Mouse (Mus musculus) lung, postnatal 0 days (tissue): ENCODE data around the gene Tomm40l. TPM values are rescaled to one million over a fixed set of nuclear protein-coding genes. Genes with fewer than 3 reads are reported as not detected.

Experiments used
- ATAC-seq: fragments of 200-750 bp; cut with Nextera tagmentation; 2 replicates; pipeline ENCODE4 v1.8.0; 2017; ENCODE audit warnings: moderate library complexity
- DNase-seq: peaks from one replicate; pipeline ENCODE4 v3.0.0-alpha.2; 2016; ENCODE audit warnings: low spot score
- H3K27ac ChIP-seq: fragments of 300-500 bp; sonication (generic); 2 replicates; pipeline ENCODE4 v1.5.1; 2014; ENCODE audit warnings: antibody characterized with exemption, mild to moderate bottlenecking, low read length, mixed read lengths
- H3K27me3 ChIP-seq: fragments of 300-500 bp; sonication (generic); replicated peaks from 2 replicates; pipeline ENCODE4 v1.6.1; 2014; ENCODE audit warnings: low read length, mixed read lengths; ENCODE audit not compliant: insufficient read depth
- H3K36me3 ChIP-seq: fragments of 300-500 bp; sonication (generic); 2 replicates; pipeline ENCODE4 v1.6.1; 2014; ENCODE audit warnings: low read length, mixed read lengths; ENCODE audit not compliant: insufficient read depth
- H3K4me1 ChIP-seq: fragments of 300-500 bp; sonication (generic); 2 replicates; pipeline ENCODE4 v1.6.1; 2014; ENCODE audit warnings: antibody characterized with exemption, low read depth, low read length, mixed read lengths; ENCODE audit not compliant: insufficient read depth
- H3K4me2 ChIP-seq: fragments of 300-500 bp; sonication (generic); replicated peaks from 2 replicates; pipeline ENCODE4 v1.6.1; 2014; ENCODE audit warnings: low read depth, mild to moderate bottlenecking, low read length, moderate library complexity, mixed read lengths
- H3K4me3 ChIP-seq: fragments of 300-500 bp; sonication (generic); 2 replicates; pipeline ENCODE4 v1.5.1; 2014; ENCODE audit warnings: low read depth, low read length
- H3K9ac ChIP-seq: fragments of 300-500 bp; sonication (generic); replicated peaks from 2 replicates; pipeline ENCODE4 v1.6.1; 2014; ENCODE audit warnings: low read depth, mild to moderate bottlenecking
- H3K9me3 ChIP-seq: fragments of 300-500 bp; sonication (generic); 2 replicates; pipeline ENCODE4 v1.6.1; 2016; ENCODE audit warnings: low read length, mixed read lengths
- CTCF ChIP-seq: IDR thresholded peaks from 2 replicates; pipeline ENCODE4 v1.5.1; 2016; ENCODE audit warnings: antibody characterized with exemption, mild to moderate bottlenecking
- EP300 ChIP-seq: IDR thresholded peaks from 2 replicates; pipeline ENCODE4 v1.6.1; 2016; ENCODE audit warnings: antibody characterized with exemption, mild to moderate bottlenecking, control low read depth
- WGBS: fragments of 180-500 bp; shearing (Covaris S2); extraction: QIAGEN DNeasy Blood & Tissue Kit; methylation state at CpG from one replicate; pipeline ENCODE4 v1.1.7; 2014; 5-methylcytosine and 5-hydroxymethylcytosine counted together
- polyA plus RNA-seq: library from polyadenylated mRNA; unstranded; fragments of >200 nt; fragmentation: Nextera tagmentation; extraction: Ambion mirVana; gene quantifications from 2 replicates; pipeline ENCODE4 v1.2.1, GENCODE M21; 2015

Gene Tomm40l
- 14.9 and 17.1 TPM in 2 replicates for polyA plus RNA-seq

- 1% methylated on average over 28 of the region's 28 CpGs for WGBS
- H3K4me1 ChIP-seq, result peaks cover 10% of the 10 kb centered on the region; the same call in 1 of the 2 replicates
- peak within 1 kb of the TSS; percentile 91 for H3K27ac ChIP-seq
- DNase-seq, result peak; percentile 100
- H3K9me3 ChIP-seq, result no peaks in the 10 kb centered on the region
- TF ChIP-seq CTCF (peak; percentile 82), EP300 (no peak)
- ATAC-seq, result peak; percentile 99
- peak within 1 kb of the TSS; percentile 55 for H3K4me3 ChIP-seq
- H3K36me3 ChIP-seq, result peaks cover 3% of the 10 kb centered on the region; the same call in 1 of the 2 replicates
- no peaks in the 10 kb centered on the region for H3K27me3 ChIP-seq
- peak within 1 kb of the TSS; percentile 32; the same call in 1 of the 2 replicates for H3K9ac ChIP-seq
- H3K4me2 ChIP-seq, result peak within 1 kb of the TSS; percentile 81
Observed at GRCm38 (mm10) chr1:171222238-171223155, at the start of gene Tomm40l. Gene Tomm40l (minus strand): TSS chr1:171222514.

GRCm38 (mm10) chr1:171272086-171272485 is 49.8 kb upstream of the Tomm40l start:
- Histone ChIP-seq H3K36me3 (peaks cover 30% of the 10 kb centered on the region; the same call in 1 of the 2 replicates), H3K4me3 (peak overlapping the region; percentile 4; the same call in 1 of the 2 replicates), H3K9me3 (no peaks in the 10 kb centered on the region), H3K27ac (peak overlapping the region; percentile 28), H3K27me3 (no peaks in the 10 kb centered on the region), H3K9ac (no peak overlapping the region), H3K4me2 (peak overlapping the region; percentile 87), H3K4me1 (peaks cover 7% of the 10 kb centered on the region; the same call in 1 of the 2 replicates)
- TF ChIP-seq CTCF (no peak), EP300 (no peak)
- 80% methylated on average over 3 of the region's 3 CpGs for WGBS
- ATAC-seq (no peak), DNase-seq (peak; percentile 30)

GRCm38 (mm10) chr1:171271622-171272021 is 49.3 kb upstream of the Tomm40l start:
- Histone ChIP-seq H3K9ac (no peak overlapping the region), H3K4me1 (peaks cover 7% of the 10 kb centered on the region; the same call in 1 of the 2 replicates), H3K4me2 (peak overlapping the region; percentile 87), H3K9me3 (no peaks in the 10 kb centered on the region), H3K27me3 (no peaks in the 10 kb centered on the region), H3K36me3 (peaks cover 29% of the 10 kb centered on the region; the same call in 1 of the 2 replicates), H3K27ac (peak overlapping the region; percentile 28), H3K4me3 (peak overlapping the region; percentile 4; the same call in 1 of the 2 replicates)
- ATAC-seq (no peak), DNase-seq (no peak)
- TF ChIP-seq EP300 (no peak), CTCF (0 out of 2 replicates have a peak, but pooled peaks have one; percentile 10)
- 45% methylated on average over 10 of the region's 10 CpGs for WGBS

- DNase-seq, result peak; percentile 81
- peak overlapping the region; percentile 71 for H3K9ac ChIP-seq
- H3K4me1 ChIP-seq, result peaks cover 7% of the 10 kb centered on the region; the same call in 1 of the 2 replicates
- H3K36me3 ChIP-seq, result peaks cover 25% of the 10 kb centered on the region; the same call in 1 of the 2 replicates
- H3K9me3 ChIP-seq, result no peaks in the 10 kb centered on the region
- peak overlapping the region; percentile 87 for H3K4me2 ChIP-seq
- ATAC-seq, result peak; percentile 39
- peak overlapping the region; percentile 91 for H3K27ac ChIP-seq
- 37% methylated on average over 9 of the region's 9 CpGs for WGBS
- no peak for TF ChIP-seq CTCF
- peak overlapping the region; percentile 84 for H3K4me3 ChIP-seq
- no peaks in the 10 kb centered on the region for H3K27me3 ChIP-seq
Observed at GRCm38 (mm10) chr1:171271196-171271595, 48.9 kb upstream of the Tomm40l start.

GRCm38 (mm10) chr1:171270573-171270900 is 48.2 kb upstream of the Tomm40l start:
- peak overlapping the region; percentile 84 for H3K4me3 ChIP-seq
- peak; percentile 87 for ATAC-seq
- TF ChIP-seq EP300 (no peak), CTCF (no peak)
- 0% methylated on average over 19 of the region's 19 CpGs for WGBS
- H3K36me3 ChIP-seq, result peaks cover 21% of the 10 kb centered on the region; the same call in 1 of the 2 replicates
- peak overlapping the region; percentile 71 for H3K9ac ChIP-seq
- DNase-seq, result peak; percentile 90
- H3K27ac ChIP-seq, result peak overlapping the region; percentile 91
- H3K4me1 ChIP-seq, result peaks cover 7% of the 10 kb centered on the region; the same call in 1 of the 2 replicates
- H3K4me2 ChIP-seq, result peak overlapping the region; percentile 87
- H3K27me3 ChIP-seq, result no peaks in the 10 kb centered on the region
- no peaks in the 10 kb centered on the region for H3K9me3 ChIP-seq
